Mouse (Mus musculus) layer of hippocampus, adult 2 months (tissue): ENCODE data around the gene Trak2. TPM values are rescaled to one million over a fixed set of nuclear protein-coding genes. Genes with fewer than 3 reads are reported as not detected.
"Not testable (repeated sequence)": the region's sequence is repeated elsewhere in the genome, so short reads cannot be mapped to it uniquely, and the experiment has no call there.

Source experiments
- DNase-seq, 2 experiments: peaks; one replicate each; pipeline ENCODE4 v3.0.0; 2022; ENCODE audit warnings: low spot score in 2 of 2
- H3K27ac ChIP-seq: fragments of 200-600 bp; 2 replicates; pipeline ENCODE4 v1.8.1; 2022
- H3K4me3 ChIP-seq: fragments of 200-600 bp; 2 replicates; pipeline ENCODE4 v1.8.1; 2022; ENCODE audit warnings: mild to moderate bottlenecking
- CTCF ChIP-seq: fragments of 200-600 bp; conservative IDR thresholded peaks from 2 replicates; pipeline ENCODE4 v1.8.1; 2022; ENCODE audit warnings: antibody characterized with exemption, mild to moderate bottlenecking, moderate library complexity
- total RNA-seq, 2 experiments: library from RNA; stranded (reverse); gene quantifications; 2 replicates each; pipeline ENCODE4 v1.2.3; 2021

Gene Trak2
- total RNA-seq, 2 experiments from 2014 or later = 118 to 133 TPM

DNA sequence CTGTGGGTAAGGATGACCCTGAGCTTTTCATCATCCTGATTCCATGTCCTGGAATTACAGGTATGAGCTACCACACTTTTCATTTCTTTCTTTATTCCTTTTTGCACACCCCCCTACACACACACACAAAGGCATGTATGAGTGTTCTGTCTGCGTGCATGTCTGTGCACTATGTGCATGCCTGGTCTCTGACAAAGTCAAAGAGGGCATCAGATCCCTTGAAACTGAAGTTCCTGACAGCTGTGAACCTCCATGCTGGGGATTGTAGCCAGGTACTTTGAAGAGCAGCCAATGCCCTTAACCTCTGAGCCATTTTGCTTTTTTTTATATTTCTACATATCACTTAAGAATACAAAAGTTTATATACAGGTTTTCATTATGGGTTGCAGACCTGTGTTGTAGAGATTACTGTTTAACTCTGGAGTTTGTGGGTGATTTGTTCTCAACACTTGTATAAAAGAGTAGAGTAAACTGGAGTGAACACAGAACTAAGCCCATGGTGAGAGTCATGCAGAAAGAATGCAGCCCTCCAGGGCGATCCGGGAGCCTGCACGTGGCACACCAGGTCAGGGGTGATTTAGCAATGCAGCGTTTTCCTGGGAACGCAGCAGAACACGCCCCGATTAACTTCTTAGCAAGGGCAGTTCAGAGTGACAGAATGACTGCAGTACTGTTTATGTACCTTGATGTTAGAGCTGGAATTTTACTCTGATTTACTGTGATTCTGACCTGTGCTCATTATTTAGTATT lies 22.2 kb downstream of the Trak2 start:
- TF ChIP-seq CTCF = no peak
- Histone ChIP-seq H3K4me3 (no peak overlapping the region), H3K27ac (no peak overlapping the region)
- DNase-seq = no peak

DNA sequence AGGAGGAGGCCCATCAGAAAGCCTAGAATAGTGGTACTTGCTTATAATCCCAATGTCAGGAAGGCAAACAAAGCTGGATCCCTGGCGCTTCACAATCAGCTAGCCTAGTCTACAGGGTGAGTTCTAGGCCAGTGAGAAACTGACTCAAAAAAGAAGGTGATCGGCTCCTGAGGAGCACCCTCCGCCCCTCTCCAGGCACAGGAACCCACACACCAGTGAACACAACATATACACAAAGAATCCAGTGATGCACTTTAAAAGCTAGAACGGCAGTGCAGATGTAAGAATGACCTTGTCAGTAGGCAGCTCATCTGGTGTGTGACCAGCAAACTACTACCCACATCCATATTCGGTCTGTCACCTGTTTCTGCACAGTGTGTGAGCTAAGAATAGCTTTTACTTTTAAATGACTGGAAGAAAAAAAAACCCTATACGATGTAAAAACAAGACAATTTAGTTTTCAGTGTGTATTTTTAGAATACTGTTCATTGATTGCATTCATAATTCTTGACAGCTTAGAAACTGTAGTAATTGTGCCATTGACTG lies 23.6 kb downstream of the Trak2 start:
- TF ChIP-seq CTCF = no peak
- no peak overlapping the region for H3K27ac ChIP-seq
- H3K4me3 ChIP-seq = no peak overlapping the region
- DNase-seq = no peak

DNA sequence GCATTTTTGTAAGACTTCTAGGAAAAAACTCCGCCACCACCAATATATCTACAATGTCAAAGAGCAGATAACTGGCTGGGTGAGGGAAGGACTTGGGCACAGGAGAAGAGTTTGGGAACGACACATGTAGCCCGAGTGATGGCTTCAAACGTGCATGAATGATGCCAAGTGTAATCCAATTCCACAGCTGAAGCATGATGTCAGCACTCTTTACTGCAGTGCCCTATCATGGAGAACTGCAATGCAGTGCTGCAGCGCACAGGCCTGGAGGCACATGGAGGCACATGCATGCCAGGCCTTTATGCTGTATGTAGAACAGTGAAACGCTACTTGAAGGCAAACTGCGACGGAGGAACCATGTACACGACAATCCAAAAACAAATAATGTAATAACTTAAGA lies 26.5 kb downstream of the Trak2 start:
- H3K4me3 ChIP-seq = no peak overlapping the region
- no peak for DNase-seq
- H3K27ac ChIP-seq = no peak overlapping the region
- no peak for TF ChIP-seq CTCF

DNA sequence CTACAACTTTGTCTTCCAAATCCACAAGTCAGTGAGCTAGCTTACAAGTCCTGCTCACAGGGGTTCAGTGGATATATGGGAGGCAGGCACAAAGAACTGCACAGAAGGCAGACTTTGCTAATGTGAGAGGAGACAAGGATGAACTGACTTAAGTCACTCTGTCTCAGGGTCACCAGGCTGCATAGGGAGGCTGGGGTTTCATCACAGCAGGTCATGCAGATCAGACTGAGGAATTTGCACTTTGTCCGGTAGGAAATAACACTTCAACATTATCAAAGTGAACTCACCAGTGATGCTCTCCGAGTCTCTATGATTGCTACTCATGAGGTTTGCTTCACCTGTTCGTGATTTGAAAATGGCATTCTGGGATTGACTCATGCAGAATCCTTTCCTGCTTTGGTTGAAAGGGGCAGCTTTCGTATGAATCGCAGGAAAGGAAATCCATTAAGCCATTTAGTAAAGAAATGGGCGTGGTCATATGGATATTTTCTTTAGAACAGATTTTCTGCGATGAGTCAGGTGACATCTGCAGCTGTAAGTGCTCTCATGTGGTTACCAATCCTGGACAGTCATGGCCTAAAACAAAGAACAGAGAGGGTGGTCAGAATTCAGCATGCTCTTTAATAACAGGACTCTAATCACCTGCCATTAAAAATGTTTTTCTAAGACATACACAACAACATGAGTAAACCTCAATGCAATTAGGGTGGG lies 27.1 kb downstream of the Trak2 start:
- TF ChIP-seq CTCF = no peak
- no peak overlapping the region for H3K27ac ChIP-seq
- no peak for DNase-seq
- no peak overlapping the region for H3K4me3 ChIP-seq

DNA sequence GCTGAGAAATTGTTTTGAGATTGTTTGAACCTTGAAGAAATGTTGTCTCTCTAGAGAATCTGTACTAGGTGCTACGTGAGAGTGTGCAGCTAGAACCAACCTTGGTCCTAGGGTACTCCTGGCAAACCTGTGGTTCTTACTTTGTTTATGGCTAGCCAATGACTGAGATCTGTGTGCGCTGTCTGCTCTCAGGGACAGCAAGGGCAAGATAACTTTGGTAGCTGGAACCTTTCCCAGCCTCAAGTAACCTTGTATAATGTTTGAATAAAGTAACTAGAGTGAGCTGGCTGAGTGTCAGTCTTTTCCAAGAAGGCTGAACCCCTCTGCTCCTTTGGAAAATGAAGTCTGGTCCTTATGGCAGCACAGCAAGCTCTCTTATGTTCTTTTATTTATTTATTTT lies 27.7 kb downstream of the Trak2 start:
- Histone ChIP-seq H3K4me3 (no peak overlapping the region), H3K27ac (no peak overlapping the region)
- no peak for TF ChIP-seq CTCF
- no peak for DNase-seq

DNA sequence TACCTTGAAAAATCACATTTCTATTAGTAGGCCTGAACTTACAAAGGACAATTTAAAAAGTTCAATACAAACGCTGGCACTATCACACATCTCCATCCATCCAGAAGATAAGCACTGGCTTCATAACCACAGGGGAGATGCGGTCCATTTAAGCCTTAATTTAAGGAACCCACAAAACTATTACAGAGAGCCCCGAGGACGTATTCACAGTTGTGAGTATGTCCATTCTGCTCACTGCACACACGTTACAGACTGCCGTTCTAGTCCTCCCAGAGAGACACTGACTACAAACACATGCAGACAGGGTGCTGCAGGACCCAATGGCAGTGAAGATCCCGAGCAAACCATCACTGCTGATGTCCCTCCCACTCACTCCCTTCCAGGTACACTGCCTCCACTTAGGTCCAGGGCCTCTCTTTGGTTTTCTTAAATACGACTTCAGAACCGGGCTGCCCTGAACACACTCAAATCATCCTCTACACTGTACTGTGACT lies 35.6 kb downstream of the Trak2 start:
- DNase-seq = no peak
- Histone ChIP-seq H3K4me3 (no peak overlapping the region), H3K27ac (no peak overlapping the region)
- no peak for TF ChIP-seq CTCF

DNA sequence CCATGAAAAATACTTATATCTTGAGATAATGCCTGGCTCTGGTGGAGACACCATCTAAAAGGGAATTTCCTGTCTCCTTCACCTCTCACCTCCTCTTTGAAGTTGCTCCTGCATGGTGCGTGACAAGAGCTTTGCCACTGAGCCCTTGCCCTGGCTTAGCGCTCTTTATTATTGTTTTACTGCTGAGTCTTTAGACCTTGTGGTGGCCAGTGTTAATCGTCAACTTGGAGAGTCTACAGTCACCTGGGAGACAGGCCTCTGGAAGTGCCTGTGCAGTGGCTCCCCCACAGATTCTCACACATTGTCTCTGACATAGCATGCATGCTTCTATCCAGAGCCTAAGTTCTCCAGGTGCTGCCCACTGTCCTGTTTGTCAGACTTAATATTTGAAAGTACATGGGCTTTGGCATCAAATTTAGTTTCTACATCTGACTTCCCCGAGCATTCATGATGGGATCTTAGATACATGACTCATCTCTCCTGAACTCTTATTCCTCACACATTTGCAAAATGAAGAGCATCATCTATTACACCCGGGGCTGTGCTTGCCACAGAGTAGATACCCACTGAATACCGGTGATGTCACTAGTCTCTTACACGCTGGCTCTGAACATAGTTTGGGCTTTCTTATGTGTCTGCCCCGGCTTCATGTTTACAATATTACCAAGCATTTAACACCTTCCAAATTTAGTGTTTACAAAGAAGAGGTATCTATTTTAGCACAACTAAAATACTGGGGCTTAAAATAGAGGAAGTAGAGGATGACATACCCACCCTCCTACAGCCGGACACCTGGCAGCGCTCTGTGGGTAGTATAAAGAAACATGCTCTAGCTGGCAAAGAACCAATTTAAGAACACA lies 36.3 kb downstream of the Trak2 start:
- Histone ChIP-seq H3K4me3 (no peak overlapping the region), H3K27ac (no peak overlapping the region)
- no peak for TF ChIP-seq CTCF
- DNase-seq = no peak

DNA sequence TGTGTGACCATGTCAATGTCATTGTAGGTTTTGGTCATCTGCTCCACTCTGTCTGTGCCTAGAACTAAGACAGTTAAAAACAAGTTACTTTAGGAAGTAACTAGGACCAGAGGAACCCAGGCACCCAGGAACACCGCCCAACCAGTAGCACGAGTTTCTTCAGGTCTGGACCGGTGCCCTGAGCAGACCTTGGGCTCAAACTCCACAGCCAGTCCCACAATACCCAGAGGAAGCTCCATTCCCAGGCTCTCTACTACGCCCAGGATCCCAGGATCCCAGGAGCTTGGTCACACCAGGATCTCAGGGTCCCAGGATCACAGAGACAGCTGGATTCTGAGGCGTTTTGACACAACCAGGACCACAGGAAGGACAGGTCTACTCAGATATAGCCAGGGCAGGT lies 46.6 kb downstream of the Trak2 start:
- Histone ChIP-seq H3K4me3 (no peak overlapping the region), H3K27ac (no peak overlapping the region)
- DNase-seq = no peak
- TF ChIP-seq CTCF = no peak

DNA sequence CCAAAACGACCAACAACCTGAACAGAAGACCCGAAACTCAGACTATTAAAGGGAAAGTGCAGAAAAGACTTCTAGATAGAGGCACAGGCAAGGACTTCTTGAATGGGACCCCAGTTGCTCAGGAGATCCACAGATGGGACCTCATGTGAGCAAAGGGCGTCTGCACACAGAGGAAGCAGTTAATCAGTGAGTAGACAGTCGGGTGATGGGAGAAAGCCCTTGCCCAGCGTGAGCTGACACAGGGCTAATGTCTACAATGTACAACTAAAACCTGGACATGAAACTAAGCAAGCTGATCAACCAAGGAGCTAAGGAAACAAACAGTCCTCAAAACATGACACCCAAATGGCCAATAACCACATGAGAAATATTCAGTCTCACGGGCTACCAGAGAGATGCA lies 55.7 kb downstream of the Trak2 start:
- H3K4me3 ChIP-seq = no peak overlapping the region
- no peak overlapping the region for H3K27ac ChIP-seq
- DNase-seq = no peak
- TF ChIP-seq CTCF = no peak

DNA sequence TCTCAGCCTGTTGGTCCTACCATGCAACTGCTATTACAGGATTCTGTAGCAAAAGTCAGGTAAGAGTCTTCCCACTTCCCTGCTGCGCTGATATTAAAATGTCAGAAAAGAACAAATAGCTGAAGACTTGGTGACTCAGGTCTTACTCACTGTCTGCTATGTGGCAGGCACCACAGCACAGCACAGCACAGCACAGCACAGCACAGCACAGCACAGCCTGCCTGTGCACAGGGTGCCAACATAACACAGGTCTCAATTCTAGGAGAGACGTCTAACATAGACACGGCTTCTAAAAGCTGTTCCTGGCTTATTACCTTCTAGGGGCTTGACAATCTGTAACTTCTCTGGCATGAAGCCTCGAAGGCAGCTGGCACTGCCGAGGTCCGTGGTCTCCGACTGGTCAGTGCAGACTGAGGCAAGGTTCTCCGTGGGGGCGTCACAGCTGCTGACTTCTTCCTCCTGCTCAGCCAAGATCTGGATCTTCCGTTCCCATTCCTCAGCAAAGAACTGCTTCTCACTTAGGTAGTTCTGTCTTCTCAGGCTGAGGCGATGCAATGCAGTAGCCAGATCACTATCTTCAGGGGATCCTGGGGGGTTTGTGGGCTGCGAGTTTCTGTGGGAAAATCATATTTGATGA lies 63.5 kb downstream of the Trak2 start:
- 0 out of 2 replicates have a peak overlapping the region, but pooled peaks have one; percentile 5 for H3K27ac ChIP-seq
- no peak for DNase-seq
- no peak for TF ChIP-seq CTCF
- H3K4me3 ChIP-seq = no peak overlapping the region

DNA sequence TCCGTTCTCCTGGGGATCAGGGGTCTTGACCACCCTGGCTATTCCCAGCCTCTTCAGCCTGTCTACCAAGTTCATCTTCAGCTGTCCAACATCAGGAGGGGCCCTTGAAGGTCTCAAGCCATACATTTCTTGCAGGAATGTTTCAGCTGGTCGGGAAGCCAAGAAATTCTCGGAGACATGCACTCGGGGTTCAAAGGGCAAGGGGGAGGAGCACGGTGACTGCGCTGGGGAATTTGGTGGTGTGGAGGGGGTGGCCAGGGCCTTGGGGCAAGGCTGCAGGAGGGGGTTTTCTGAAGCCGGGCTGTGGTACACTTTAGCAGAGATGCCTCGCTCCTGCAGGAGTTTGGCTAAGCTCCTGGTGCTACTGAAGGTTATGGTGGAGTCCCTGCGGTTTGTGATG lies 69.5 kb downstream of the Trak2 start:
- Histone ChIP-seq H3K27ac (no peak overlapping the region), H3K4me3 (no peak overlapping the region)
- DNase-seq = no peak
- no peak for TF ChIP-seq CTCF

DNA sequence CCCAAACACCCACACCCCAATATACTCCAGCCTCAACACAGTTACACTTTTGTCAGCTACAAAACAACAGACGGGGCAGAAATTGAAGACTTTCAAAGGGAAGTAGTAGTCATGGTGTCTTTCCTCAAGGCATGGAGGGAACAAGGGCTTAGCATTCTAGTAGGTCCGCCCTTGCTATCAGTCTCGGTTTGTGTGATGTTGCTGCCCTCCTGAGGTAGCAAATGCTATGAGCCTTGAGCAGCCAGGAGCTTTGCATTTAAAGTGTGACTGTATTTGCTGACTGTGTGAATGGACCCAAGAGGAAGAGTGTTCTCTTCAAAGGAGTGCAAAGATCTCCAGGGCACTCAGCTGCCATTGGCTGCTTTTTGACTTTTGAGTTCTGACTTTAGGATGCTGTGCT lies 75.7 kb downstream of the Trak2 start:
- H3K4me3 ChIP-seq, H3K27ac ChIP-seq: not testable (repeated sequence)
- peak in 1 of 2 experiments; percentile 16 for DNase-seq
- peak; percentile 65 for TF ChIP-seq CTCF

DNA sequence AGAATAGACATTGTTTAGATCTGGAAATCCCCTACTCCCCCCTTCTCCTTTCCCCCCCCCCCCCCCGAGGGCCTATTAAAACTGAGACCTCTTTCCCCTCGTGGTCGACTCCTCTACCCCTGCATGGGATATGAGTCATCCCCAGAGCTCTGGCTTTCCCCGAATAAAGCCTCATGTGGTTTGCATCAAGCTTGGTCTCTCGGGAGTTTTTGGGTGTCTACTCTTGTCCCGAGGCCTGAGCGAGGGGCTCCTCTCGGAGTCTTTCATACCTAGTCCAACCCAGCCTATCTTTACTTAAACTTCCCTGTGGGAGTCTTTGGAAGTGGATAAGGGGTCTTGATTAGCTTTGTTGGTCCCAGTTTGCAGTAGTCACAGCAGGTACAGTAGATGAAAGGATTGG lies 80.8 kb downstream of the Trak2 start:
- not testable (repeated sequence) for H3K4me3 ChIP-seq, DNase-seq, H3K27ac ChIP-seq

DNA sequence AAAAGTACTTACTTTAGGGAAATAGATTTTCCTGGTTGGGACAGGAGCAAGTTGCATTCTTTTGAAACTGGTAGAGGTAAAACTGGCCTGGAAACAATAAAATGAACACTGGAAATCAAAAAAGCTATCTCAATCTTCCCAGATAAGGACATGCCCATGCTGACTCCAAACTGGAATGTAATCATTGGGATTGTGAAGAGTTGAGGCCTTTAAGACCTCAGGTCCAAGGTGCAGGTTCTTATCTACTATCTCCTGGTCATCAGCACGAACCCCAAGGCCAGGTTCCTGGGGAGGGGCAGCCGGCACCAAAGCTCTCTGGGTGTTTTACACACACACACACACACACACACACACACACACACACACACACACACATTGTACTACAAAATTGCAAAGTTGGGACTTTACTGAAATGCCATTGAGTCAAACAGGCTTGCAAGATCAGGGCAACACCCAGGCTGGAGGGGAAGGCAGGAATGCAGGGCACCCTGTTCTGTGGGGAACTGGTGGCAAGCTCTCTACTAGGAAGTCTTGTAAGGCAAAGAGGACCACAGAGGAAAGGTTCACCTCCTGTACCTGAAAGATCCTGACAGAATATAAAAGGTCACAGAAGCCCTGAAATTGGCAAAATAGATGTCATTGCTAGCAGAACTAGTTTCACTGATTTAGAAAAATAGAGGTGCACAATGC lies 81.6 kb downstream of the Trak2 start:
- H3K27ac ChIP-seq, DNase-seq, H3K4me3 ChIP-seq: not testable (repeated sequence)

DNA sequence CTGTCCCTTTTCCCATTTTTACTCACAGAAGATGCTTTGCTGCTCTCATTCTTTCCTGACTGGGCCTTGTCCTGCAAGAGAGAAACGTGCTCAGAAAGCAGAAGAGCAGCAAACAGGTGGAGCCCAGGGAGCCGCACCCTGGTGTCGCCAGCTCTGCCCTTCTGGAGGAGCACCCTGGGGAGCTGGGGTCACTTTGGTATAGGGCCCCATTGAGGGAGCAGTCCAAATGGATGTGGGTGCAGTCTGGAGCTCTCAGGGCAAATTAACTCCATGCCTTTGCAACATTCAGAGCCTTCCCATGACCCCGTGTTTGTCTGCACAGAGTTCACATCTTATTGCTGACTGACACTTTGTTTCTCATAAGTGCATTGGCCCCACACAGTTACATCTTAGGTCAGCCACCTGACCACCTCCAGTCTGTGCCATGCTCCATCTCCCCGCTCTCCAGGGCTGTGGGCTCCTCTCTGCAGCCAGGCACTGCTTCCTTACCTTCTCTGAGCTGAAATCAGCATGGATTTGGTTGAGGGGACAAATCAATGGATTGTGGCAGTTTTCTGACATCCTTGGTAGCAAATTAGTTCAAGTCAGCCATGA lies 82.4 kb downstream of the Trak2 start:
- not testable (repeated sequence) for H3K4me3 ChIP-seq, H3K27ac ChIP-seq, DNase-seq
